Mouse (Mus musculus): ENCODE results near the gene Serpinb9f. TPM values are rescaled to one million over a fixed set of nuclear protein-coding genes. Genes with fewer than 3 reads are reported as not detected.
"Not testable (repeated sequence)": the region's sequence is repeated elsewhere in the genome, so short reads cannot be mapped to it uniquely, and the experiment has no call there.

Gene Serpinb9f
- polyA plus RNA-seq (2014; fragmentation: Nextera tagmentation; extraction: Ambion mirVana): not detected in 2 replicates

GRCm38 (mm10) chr13:33323777-33324176, at the start of gene Serpinb9f:
Serpinb9f (plus strand) TSS chr13:33324077.
- 80% methylated on average over 3 of the region's 3 CpGs for WGBS
- not testable (repeated sequence) for H3K4me2 ChIP-seq (ENCODE audit: low read depth, low read length); DNase-seq (ENCODE audit: low spot score); H3K4me1 ChIP-seq (ENCODE audit: control insufficient read depth, insufficient read depth, low read length); H3K36me3 ChIP-seq (ENCODE audit: control insufficient read depth, insufficient read depth, low read length); H3K9me3 ChIP-seq (ENCODE audit: control insufficient read depth, low read length); H3K9ac ChIP-seq (ENCODE audit: low read depth, low read length); ATAC-seq (ENCODE audit: low read depth); H3K27ac ChIP-seq (replicated peaks; ENCODE audit: low read depth, low read length); H3K27me3 ChIP-seq (replicated peaks; ENCODE audit: control insufficient read depth, insufficient read depth, low read length); H3K4me3 ChIP-seq (ENCODE audit: low read depth, low read length)

GRCm38 (mm10) chr13:33308631-33309030, 15.2 kb upstream of the Serpinb9f start:
- not testable (repeated sequence) for H3K27ac ChIP-seq (replicated peaks; ENCODE audit: low read depth, low read length); H3K4me3 ChIP-seq (ENCODE audit: low read depth, low read length); ATAC-seq (ENCODE audit: low read depth); H3K36me3 ChIP-seq (ENCODE audit: control insufficient read depth, insufficient read depth, low read length); H3K4me1 ChIP-seq (ENCODE audit: control insufficient read depth, insufficient read depth, low read length); H3K4me2 ChIP-seq (ENCODE audit: low read depth, low read length); DNase-seq (ENCODE audit: low spot score); H3K9ac ChIP-seq (ENCODE audit: low read depth, low read length); H3K27me3 ChIP-seq (replicated peaks; ENCODE audit: control insufficient read depth, insufficient read depth, low read length); H3K9me3 ChIP-seq (ENCODE audit: control insufficient read depth, low read length)
- WGBS: 78% methylated on average over 4 of the region's 4 CpGs

GRCm38 (mm10) chr13:33356666-33357065, 32.8 kb downstream of the Serpinb9f start:
- DNase-seq (ENCODE audit: low spot score); H3K9ac ChIP-seq (ENCODE audit: low read depth, low read length); H3K27ac ChIP-seq (replicated peaks; ENCODE audit: low read depth, low read length); H3K27me3 ChIP-seq (replicated peaks; ENCODE audit: control insufficient read depth, insufficient read depth, low read length); H3K4me2 ChIP-seq (ENCODE audit: low read depth, low read length); H3K4me3 ChIP-seq (ENCODE audit: low read depth, low read length); H3K36me3 ChIP-seq (ENCODE audit: control insufficient read depth, insufficient read depth, low read length); ATAC-seq (ENCODE audit: low read depth); H3K9me3 ChIP-seq (ENCODE audit: control insufficient read depth, low read length); H3K4me1 ChIP-seq (ENCODE audit: control insufficient read depth, insufficient read depth, low read length): not testable (repeated sequence)
- WGBS: no CpG with 5 or more reads among the region's 1 CpGs

Other genes starting within 250 kb of the Serpinb9f start
- gene Serpinb1b, start 245.5 kb upstream of the Serpinb9f start, polyA plus RNA-seq (2014; fragmentation: Nextera tagmentation; extraction: Ambion mirVana): 1.0 and 1.5 TPM in 2 replicates
- gene Serpinb9c, start 164.3 kb upstream of the Serpinb9f start, polyA plus RNA-seq (2014; fragmentation: Nextera tagmentation; extraction: Ambion mirVana): not detected in 2 replicates
- gene Serpinb9d, start 131.1 kb upstream of the Serpinb9f start, polyA plus RNA-seq (2014; fragmentation: Nextera tagmentation; extraction: Ambion mirVana): not detected in 2 replicates
- gene Serpinb9e, start 74.5 kb upstream of the Serpinb9f start, polyA plus RNA-seq (2014; fragmentation: Nextera tagmentation; extraction: Ambion mirVana): not detected in 2 replicates
- gene Gm11397, start 71.7 kb downstream of the Serpinb9f start, polyA plus RNA-seq (2014; fragmentation: Nextera tagmentation; extraction: Ambion mirVana): not detected in 2 replicates
- not detected in 2 replicates for gene Serpinb9g, start 160.7 kb downstream of the Serpinb9f start, polyA plus RNA-seq (2014; fragmentation: Nextera tagmentation; extraction: Ambion mirVana)